Mouse (Mus musculus): ENCODE results near the gene Asb18. TPM values are rescaled to one million over a fixed set of nuclear protein-coding genes. Genes with fewer than 3 reads are reported as not detected.

Gene Asb18
- total and polyA plus RNA-seq, 2 experiments from 2014 or later, result 0.49 to 1.2 TPM

DNA sequence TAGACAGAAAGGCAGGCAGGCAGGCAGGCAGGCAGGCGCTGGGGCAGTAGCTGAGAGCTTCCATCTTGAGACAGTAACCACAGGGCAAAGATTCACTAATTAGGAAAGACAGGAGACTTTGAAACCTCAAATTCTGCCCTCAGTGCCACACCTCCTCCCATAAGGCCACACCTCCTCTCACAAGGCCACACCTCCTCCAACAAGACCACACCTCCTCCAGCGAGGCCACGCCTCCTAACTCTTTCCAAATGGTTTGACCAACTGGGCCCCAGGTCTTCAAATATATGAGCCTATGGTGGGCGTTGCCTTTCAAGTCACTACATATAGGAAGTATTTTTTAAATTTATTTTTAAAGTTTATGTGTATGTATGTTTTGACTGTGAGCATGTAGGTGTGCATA lies 113.1 kb downstream of the Asb18 start:
- H3K9ac ChIP-seq (replicated peaks; ENCODE audit: low read length), result no peak overlapping the region
- H3K9me3 ChIP-seq (ENCODE audit: low read length), result no peaks in the 10 kb centered on the region
- H3K4me1 ChIP-seq (ENCODE audit: insufficient read depth, low read length), result no peaks in the 10 kb centered on the region
- H3K4me2 ChIP-seq (ENCODE audit: low read depth, low read length), result no peak overlapping the region
- WGBS, result 84% methylated on average over 4 of the region's 4 CpGs
- no peak overlapping the region for H3K4me3 ChIP-seq (ENCODE audit: low read length)
- no peak for TF ChIP-seq CTCF (IDR thresholded peaks at IDR 0.05; ENCODE audit: low read depth)
- ATAC-seq (no peak), DNase-seq (ENCODE audit: low spot score) (no peak)
- no peaks in the 10 kb centered on the region for H3K36me3 ChIP-seq (ENCODE audit: insufficient read depth, low read length)
- H3K27me3 ChIP-seq (ENCODE audit: insufficient read depth, low read length), result no peaks in the 10 kb centered on the region
- no peak overlapping the region for H3K27ac ChIP-seq

Other genes with a start within 250 kb of the Asb18 start
- 22.1 and 27.7 TPM in 2 replicates for gene Gbx2, start 83.5 kb downstream of the Asb18 start, total RNA-seq (2014; rRNA removed)
- gene Gbx2, start 83.5 kb downstream of the Asb18 start, polyA plus RNA-seq (2015; fragmentation: Nextera tagmentation; extraction: Ambion mirVana), result 25.6 and 26.9 TPM in 2 replicates
- gene Iqca, start 138.7 kb upstream of the Asb18 start, total RNA-seq (2014; rRNA removed), result 0.58 and 1.8 TPM in 2 replicates
- gene Iqca, start 138.7 kb upstream of the Asb18 start, polyA plus RNA-seq (2015; fragmentation: Nextera tagmentation; extraction: Ambion mirVana), result 0.71 and 1.2 TPM in 2 replicates
- gene Ackr3, start 189.3 kb upstream of the Asb18 start, total RNA-seq (2014; rRNA removed), result 7.2 and 13.1 TPM in 2 replicates
- 7.4 and 7.8 TPM in 2 replicates for gene Ackr3, start 189.3 kb upstream of the Asb18 start, polyA plus RNA-seq (2015; fragmentation: Nextera tagmentation; extraction: Ambion mirVana)

Data from hindbrain, postnatal 0 days (tissue).